8 mouse cellular contexts compared by ENCODE assay signal in the genomic region with DNA sequence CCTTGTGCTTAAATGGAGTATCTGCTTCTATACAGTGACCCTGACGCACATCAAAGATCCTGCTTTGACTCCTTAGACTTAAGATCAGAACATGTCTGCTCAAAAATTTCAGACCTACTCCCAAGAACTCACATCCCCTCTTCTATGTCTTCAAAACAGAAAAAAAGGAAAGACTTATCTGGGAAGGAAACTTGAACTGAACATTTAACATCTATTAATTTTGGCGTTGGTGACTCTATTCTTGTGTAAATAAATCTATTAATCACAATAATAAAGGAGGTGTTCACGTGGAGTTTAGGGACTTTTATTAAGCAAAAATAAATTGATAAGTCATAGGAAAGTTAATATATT. TPM values are rescaled to one million over a fixed set of nuclear protein-coding genes. Genes with fewer than 3 reads are reported as not detected.
DNase-seq lines count a peak whose midpoint lies in the region; ATAC-seq and TF ChIP-seq lines count a peak whose summit lies in the region.

No protein-coding gene starts in this region.

- TF ChIP-seq POLR2A in MEL (IDR thresholded peaks at IDR 0.05; ENCODE audit: control insufficient read depth in 1 of 2, insufficient read depth in 1 of 2, low read depth in 1 of 2, low read length in 2 of 2, poor library complexity in 1 of 2), result no peak

- peak overlapping the region; percentile 72 for H3K4me2 ChIP-seq in heart, embryonic 16.5 days (ENCODE audit: low read depth, low read length)
- H3K4me2 ChIP-seq in hindbrain, embryonic 12.5 days (replicated peaks), result peak overlapping the region; percentile 71
- H3K4me2 ChIP-seq in midbrain, embryonic 12.5 days (replicated peaks), result peak overlapping the region; percentile 79

- DNase-seq in heart, adult 9 months (ENCODE audit: low spot score in 2 of 2), result no peak
- DNase-seq in MEL (ENCODE audit: low read depth, low spot score), result no peak
- DNase-seq in adrenal gland, postnatal 4 days (ENCODE audit: low spot score in 2 of 2), result no peak

- H3K4me3 ChIP-seq in heart, embryonic 16.5 days (ENCODE audit: low read length), result peak overlapping the region; percentile 74
- peak overlapping the region; percentile 84 to 89 for H3K4me3 ChIP-seq in MEL (ENCODE audit: control insufficient read depth in 1 of 2, insufficient read depth in 1 of 2, low read depth in 2 of 2, low read length in 2 of 2)
- peak overlapping the region; percentile 74 for H3K4me3 ChIP-seq in hindbrain, embryonic 12.5 days
- H3K4me3 ChIP-seq in midbrain, embryonic 12.5 days, result peak overlapping the region; percentile 89

- peak overlapping the region; percentile 87 for H3K27ac ChIP-seq in heart, embryonic 16.5 days (ENCODE audit: low read length)
- H3K27ac ChIP-seq in MEL (ENCODE audit: control insufficient read depth, low read depth, low read length), result peak overlapping the region; percentile 85
- 0 out of 2 replicates have a peak overlapping the region, but pooled peaks have one; percentile 83 for H3K27ac ChIP-seq in hindbrain, embryonic 12.5 days
- peak overlapping the region; percentile 77; the same call in 1 of the 2 replicates for H3K27ac ChIP-seq in midbrain, embryonic 12.5 days (replicated peaks)

- peaks cover 4% of the 10 kb centered on the region for H3K36me3 ChIP-seq in heart, embryonic 16.5 days (ENCODE audit: control insufficient read depth, insufficient read depth)
- H3K36me3 ChIP-seq in MEL (ENCODE audit: control insufficient read depth in 1 of 2, insufficient read depth in 2 of 2, low read length in 2 of 2), result peaks cover 0 to 22% of the 10 kb centered on the region in 2 experiments; a peak in 2 of 4 replicates
- peaks cover 19% of the 10 kb centered on the region for H3K36me3 ChIP-seq in hindbrain, embryonic 12.5 days
- peaks cover 23% of the 10 kb centered on the region for H3K36me3 ChIP-seq in midbrain, embryonic 12.5 days

- no peaks in the 10 kb centered on the region for H3K9me3 ChIP-seq in heart, embryonic 16.5 days (replicated peaks; ENCODE audit: control insufficient read depth, low read length)
- no peaks in the 10 kb centered on the region for H3K9me3 ChIP-seq in MEL (replicated peaks; ENCODE audit: insufficient read depth, low read length)
- H3K9me3 ChIP-seq in hindbrain, embryonic 12.5 days (replicated peaks), result no peaks in the 10 kb centered on the region
- no peaks in the 10 kb centered on the region for H3K9me3 ChIP-seq in midbrain, embryonic 12.5 days

- no peak for TF ChIP-seq CTCF in MEL (IDR thresholded peaks at IDR 0.05 in 2 of 3, conservative IDR thresholded peaks at IDR 0.05 in 1 of 3; ENCODE audit: control insufficient read depth in 1 of 3, insufficient read depth in 1 of 3, low read depth in 2 of 3, low read length in 3 of 3, poor library complexity in 1 of 3, severe bottlenecking in 1 of 3)

- no peak for ATAC-seq in heart, embryonic 16.5 days (replicated peaks; ENCODE audit: extremely low read depth, insufficient read depth, low FRiP score)
- ATAC-seq in hindbrain, embryonic 12.5 days (ENCODE audit: low FRiP score), result no peak
- ATAC-seq in midbrain, embryonic 12.5 days (ENCODE audit: low FRiP score, low read depth), result no peak
- ATAC-seq in monocyte, adult 5-6 weeks (replicated peaks; ENCODE audit: insufficient number of reproducible peaks, low FRiP score, low TSS enrichment, poor library complexity, severe bottlenecking), result no peak
- no peak for ATAC-seq in CD4-positive, CD25-positive, alpha-beta regulatory T cell, adult 4 months

- no peak for TF ChIP-seq RAD21 in MEL (IDR thresholded peaks at IDR 0.05; ENCODE audit: low read depth, low read length)

- WGBS in heart, embryonic 16.5 days, result 31% methylated on average over 3 of the region's 3 CpGs
- 28% methylated on average over 3 of the region's 3 CpGs for WGBS in hindbrain, embryonic 12.5 days
- WGBS in midbrain, embryonic 12.5 days, result 33% methylated on average over 3 of the region's 3 CpGs

- TF ChIP-seq EP300 in MEL (IDR thresholded peaks at IDR 0.05; ENCODE audit: low read depth in 1 of 2, low read length in 2 of 2), result no peak

- H3K27me3 ChIP-seq in heart, embryonic 16.5 days (ENCODE audit: control insufficient read depth, insufficient read depth, low read length), result no peaks in the 10 kb centered on the region
- no peaks in the 10 kb centered on the region for H3K27me3 ChIP-seq in MEL (ENCODE audit: control insufficient read depth in 1 of 2, insufficient read depth in 2 of 2, low read length in 2 of 2)
- H3K27me3 ChIP-seq in hindbrain, embryonic 12.5 days, result no peaks in the 10 kb centered on the region
- H3K27me3 ChIP-seq in midbrain, embryonic 12.5 days, result no peaks in the 10 kb centered on the region

- peaks cover 13% of the 10 kb centered on the region for H3K79me2 ChIP-seq in MEL (ENCODE audit: control insufficient read depth, insufficient read depth, low read length, poor library complexity)

- H3K4me1 ChIP-seq in heart, embryonic 16.5 days (ENCODE audit: control insufficient read depth, insufficient read depth, low read length), result peaks cover 10% of the 10 kb centered on the region
- H3K4me1 ChIP-seq in MEL (ENCODE audit: control insufficient read depth in 1 of 2, insufficient read depth in 2 of 2, low read length in 2 of 2), result peaks cover 3 to 26% of the 10 kb centered on the region in 2 experiments
- H3K4me1 ChIP-seq in hindbrain, embryonic 12.5 days, result peaks cover 17% of the 10 kb centered on the region
- H3K4me1 ChIP-seq in midbrain, embryonic 12.5 days, result peaks cover 18% of the 10 kb centered on the region

- peak overlapping the region; percentile 90 for H3K9ac ChIP-seq in heart, embryonic 16.5 days (ENCODE audit: low read length)
- peak overlapping the region; percentile 96 for H3K9ac ChIP-seq in MEL (ENCODE audit: control insufficient read depth, low read depth, low read length, poor library complexity, severe bottlenecking)
- H3K9ac ChIP-seq in hindbrain, embryonic 12.5 days, result peak overlapping the region; percentile 82
- peak overlapping the region; percentile 89 for H3K9ac ChIP-seq in midbrain, embryonic 12.5 days (replicated peaks)

TF ChIP-seq in MEL, 35 proteins besides CTCF, POLR2A, EP300 and RAD21:
- TF ChIP-seq MYC (IDR thresholded peaks at IDR 0.05; ENCODE audit: low read depth, low read length) (no peak), TBP (IDR thresholded peaks at IDR 0.05; ENCODE audit: low read depth, low read length) (no peak), ZNF384 (IDR thresholded peaks at IDR 0.05; ENCODE audit: low read depth, low read length) (no peak)
TF ChIP-seq in MEL: peak in this region for 0.

RNA-seq across cellular contexts. Expression of a gene that starts 0.7 kb away (rescaled TPM):
- 87.6 and 88.6 TPM in 2 replicates for polyA plus RNA-seq in heart, embryonic 16.5 days (2015; fragmentation: Nextera tagmentation; extraction: Ambion mirVana)
- 20.1 and 24.8 TPM in 2 replicates for total RNA-seq in MEL (2012; rRNA removed)
- 10 to 100 TPM in 1 of 2 experiments, not detected in 1; 86.7 TPM for polyA plus RNA-seq in MEL (2012; ENCODE audit: insufficient read depth in 1 of 2, insufficient read length in 2 of 2, low read depth in 1 of 2, low replicate concordance in 2 of 2, missing spikeins in 1 of 2)
- polyA plus RNA-seq in hindbrain, embryonic 12.5 days (2016; fragmentation: Nextera tagmentation; extraction: Ambion mirVana), result 147 and 155 TPM in 2 replicates
- polyA plus RNA-seq in midbrain, embryonic 12.5 days (2016; fragmentation: Nextera tagmentation; extraction: Ambion mirVana), result 138 and 141 TPM in 2 replicates
- 14.6 to 25.9 TPM (median 16.7 TPM) in 3 replicates for total RNA-seq in monocyte, adult 5-6 weeks (2017)
- 10 to 100 TPM; 73.1 to 92.7 TPM for polyA plus RNA-seq in CD4-positive, CD25-positive, alpha-beta regulatory T cell, adult 4 months (2017; shearing (Covaris generic))
- 10 to 100 TPM; 54.7 to 55.4 TPM for total RNA-seq in adrenal gland, postnatal 4 days (2021)

RNA-seq across cellular contexts. Expression of a gene that starts 2.2 kb away (rescaled TPM):
- 0.60 and 0.62 TPM in 2 replicates for polyA plus RNA-seq in heart, embryonic 16.5 days (2015; fragmentation: Nextera tagmentation; extraction: Ambion mirVana)
- total RNA-seq in MEL (2012; rRNA removed), result 0.04 and 0.07 TPM in 2 replicates
- polyA plus RNA-seq in MEL (2012; ENCODE audit: insufficient read depth in 1 of 2, insufficient read length in 2 of 2, low read depth in 1 of 2, low replicate concordance in 2 of 2, missing spikeins in 1 of 2), result under 1 TPM in 1 of 2 experiments, not detected in 1; 0.38 TPM
- polyA plus RNA-seq in hindbrain, embryonic 12.5 days (2016; fragmentation: Nextera tagmentation; extraction: Ambion mirVana), result 0.64 and 0.74 TPM in 2 replicates
- polyA plus RNA-seq in midbrain, embryonic 12.5 days (2016; fragmentation: Nextera tagmentation; extraction: Ambion mirVana), result 0.67 and 0.87 TPM in 2 replicates
- 5.9 to 10.5 TPM (median 6.7 TPM) in 3 replicates for total RNA-seq in monocyte, adult 5-6 weeks (2017)
- 10 to 100 TPM in 1 of 2 experiments, 1 to 10 TPM in 1; 5.7 to 10.6 TPM for polyA plus RNA-seq in CD4-positive, CD25-positive, alpha-beta regulatory T cell, adult 4 months (2017; shearing (Covaris generic))
- under 1 TPM; 0.73 to 0.95 TPM for total RNA-seq in adrenal gland, postnatal 4 days (2021)

RNA-seq across cellular contexts. Expression of a gene that starts 20.2 kb away (rescaled TPM):
- 3.6 and 4.2 TPM in 2 replicates for polyA plus RNA-seq in heart, embryonic 16.5 days (2015; fragmentation: Nextera tagmentation; extraction: Ambion mirVana)
- total RNA-seq in MEL (2012; rRNA removed), result not detected in 2 replicates
- under 1 TPM in 1 of 2 experiments, not detected in 1; 0.04 TPM for polyA plus RNA-seq in MEL (2012; ENCODE audit: insufficient read depth in 1 of 2, insufficient read length in 2 of 2, low read depth in 1 of 2, low replicate concordance in 2 of 2, missing spikeins in 1 of 2)
- 0.30 and 0.37 TPM in 2 replicates for polyA plus RNA-seq in hindbrain, embryonic 12.5 days (2016; fragmentation: Nextera tagmentation; extraction: Ambion mirVana)
- 0.18 and 0.41 TPM in 2 replicates for polyA plus RNA-seq in midbrain, embryonic 12.5 days (2016; fragmentation: Nextera tagmentation; extraction: Ambion mirVana)
- not detected in 3 replicates for total RNA-seq in monocyte, adult 5-6 weeks (2017)
- polyA plus RNA-seq in CD4-positive, CD25-positive, alpha-beta regulatory T cell, adult 4 months (2017; shearing (Covaris generic)), result under 1 TPM in 1 of 2 experiments, not detected in 1; 0.30 TPM
- total RNA-seq in adrenal gland, postnatal 4 days (2021), result 10 to 100 TPM; 27.9 to 28.6 TPM
